Mouse (Mus musculus) heart, postnatal 0 days (tissue): ENCODE data around the gene Myl3.

Source experiments
- CTCF ChIP-seq: IDR thresholded peaks from 2 replicates; pipeline ENCODE4 v1.5.1; 2016; ENCODE audit warnings: antibody characterized with exemption, control low read depth, low read depth
- EP300 ChIP-seq: IDR thresholded peaks from 2 replicates; pipeline ENCODE4 v1.6.1; 2016; ENCODE audit warnings: antibody characterized with exemption, low read depth

DNA sequence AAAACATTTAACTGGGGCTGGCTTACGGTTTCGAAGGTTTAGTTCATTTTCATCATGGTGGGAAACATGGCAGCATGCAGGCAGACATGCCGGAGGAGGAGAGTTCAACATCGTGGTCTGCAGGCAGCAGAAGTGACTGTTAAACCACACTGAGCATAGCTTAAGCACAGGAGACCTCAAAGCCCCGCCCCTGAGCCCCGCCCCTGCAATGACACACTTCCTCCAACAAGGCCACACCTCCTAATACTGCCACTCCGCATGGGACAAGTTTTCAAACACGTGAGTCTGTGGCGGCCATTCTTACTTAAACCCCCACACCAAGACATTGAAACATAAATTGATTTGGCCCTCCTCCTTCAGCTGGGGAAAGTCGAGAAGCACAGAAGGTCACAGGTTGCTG lies 55.4 kb downstream of the Myl3 start:
- TF ChIP-seq CTCF (no peak), EP300 (no peak)
